Mouse (Mus musculus) hindbrain, embryonic 15.5 days (tissue): ENCODE measurements at regions not wholly inside any gene's neighbourhood (a gene's known extent, or its start where the extent isn't known, plus 50 kb on each side); places are given as distances from the start of the nearest gene placed in this dataset.

Experiments used
- ATAC-seq: fragments of 200-750 bp; cut with Nextera tagmentation; 2 replicates; pipeline ENCODE4 v1.8.0; 2017; ENCODE audit warnings: low read depth, moderate number of reproducible peaks, moderate TSS enrichment; ENCODE audit not compliant: low FRiP score
- H3K27ac ChIP-seq: fragments of 300-500 bp; sonication (generic); replicated peaks from 2 replicates; pipeline ENCODE4 v1.5.1; 2015; ENCODE audit warnings: mild to moderate bottlenecking, inconsistent platforms
- H3K27me3 ChIP-seq: fragments of 300-500 bp; sonication (generic); 2 replicates; pipeline ENCODE4 v1.6.1; 2015; ENCODE audit warnings: control low read depth, inconsistent platforms
- H3K36me3 ChIP-seq: fragments of 300-500 bp; sonication (generic); 2 replicates; pipeline ENCODE4 v1.6.1; 2015; ENCODE audit warnings: control low read depth, inconsistent platforms
- H3K4me1 ChIP-seq: fragments of 300-500 bp; sonication (generic); replicated peaks from 2 replicates; pipeline ENCODE4 v1.6.1; 2015; ENCODE audit warnings: control low read depth, inconsistent platforms
- H3K4me2 ChIP-seq: fragments of 300-500 bp; sonication (generic); 2 replicates; pipeline ENCODE4 v1.6.1; 2015; ENCODE audit warnings: moderate library complexity, mild to moderate bottlenecking, inconsistent platforms
- H3K4me3 ChIP-seq: fragments of 300-500 bp; sonication (generic); 2 replicates; pipeline ENCODE4 v1.5.1; 2015; ENCODE audit warnings: mild to moderate bottlenecking, inconsistent platforms
- H3K9ac ChIP-seq: fragments of 300-500 bp; sonication (generic); 2 replicates; pipeline ENCODE4 v1.6.1; 2015; ENCODE audit warnings: inconsistent platforms
- H3K9me3 ChIP-seq: fragments of 300-500 bp; sonication (generic); 2 replicates; pipeline ENCODE4 v1.6.1; 2016; ENCODE audit warnings: control low read depth, inconsistent platforms
- WGBS: fragments of 180-500 bp; shearing (Covaris S2); methylation state at CpG from one replicate; pipeline ENCODE4 v1.1.7; 2015; 5-methylcytosine and 5-hydroxymethylcytosine counted together

GRCm38 (mm10) chr3:149152312-149152711 is 162.0 kb upstream of the Adgrl2 start:
- H3K4me3 ChIP-seq: no peak overlapping the region
- H3K9ac ChIP-seq: no peak overlapping the region
- H3K27ac ChIP-seq: no peak overlapping the region
- H3K4me2 ChIP-seq: no peak overlapping the region
- no peak for ATAC-seq
- no peaks in the 10 kb centered on the region for H3K4me1 ChIP-seq
- H3K9me3 ChIP-seq: no peaks in the 10 kb centered on the region
- no peaks in the 10 kb centered on the region for H3K27me3 ChIP-seq
- H3K36me3 ChIP-seq: no peaks in the 10 kb centered on the region
- 83% methylated on average over 4 of the region's 4 CpGs for WGBS

GRCm38 (mm10) chr3:149150796-149151195 is 160.4 kb upstream of the Adgrl2 start:
- Histone ChIP-seq H3K4me1 (no peaks in the 10 kb centered on the region), H3K36me3 (no peaks in the 10 kb centered on the region), H3K9ac (no peak overlapping the region), H3K27ac (no peak overlapping the region), H3K4me3 (no peak overlapping the region), H3K4me2 (no peak overlapping the region), H3K27me3 (no peaks in the 10 kb centered on the region), H3K9me3 (no peaks in the 10 kb centered on the region)
- whole genome bisulfite sequencing: 93% methylated on average over 3 of the region's 3 CpGs
- ATAC-seq: no peak

- Histone ChIP-seq H3K27me3 (no peaks in the 10 kb centered on the region), H3K4me1 (no peaks in the 10 kb centered on the region), H3K4me3 (no peak overlapping the region), H3K36me3 (no peaks in the 10 kb centered on the region), H3K9ac (no peak overlapping the region), H3K4me2 (no peak overlapping the region), H3K9me3 (no peaks in the 10 kb centered on the region), H3K27ac (no peak overlapping the region)
- WGBS: 72% methylated on average over 8 of the region's 8 CpGs
- no peak for ATAC-seq
Measured at GRCm38 (mm10) chr3:149148608-149149007, 158.3 kb upstream of the Adgrl2 start.

- WGBS: 89% methylated on average over 6 of the region's 6 CpGs
- Histone ChIP-seq H3K9me3 (no peaks in the 10 kb centered on the region), H3K9ac (no peak overlapping the region), H3K4me1 (no peaks in the 10 kb centered on the region), H3K4me2 (no peak overlapping the region), H3K4me3 (no peak overlapping the region), H3K36me3 (no peaks in the 10 kb centered on the region), H3K27ac (no peak overlapping the region), H3K27me3 (no peaks in the 10 kb centered on the region)
- ATAC-seq: no peak
Measured at GRCm38 (mm10) chr3:149147916-149148315, 157.6 kb upstream of the Adgrl2 start.

GRCm38 (mm10) chr3:149146673-149147072 is 156.3 kb upstream of the Adgrl2 start:
- Histone ChIP-seq H3K4me2 (no peak overlapping the region), H3K36me3 (no peaks in the 10 kb centered on the region), H3K4me3 (no peak overlapping the region), H3K4me1 (no peaks in the 10 kb centered on the region), H3K9me3 (no peaks in the 10 kb centered on the region), H3K27me3 (no peaks in the 10 kb centered on the region), H3K27ac (no peak overlapping the region), H3K9ac (no peak overlapping the region)
- WGBS: 48% methylated on average over 9 of the region's 9 CpGs
- no peak for ATAC-seq

- ATAC-seq: no peak
- 94% methylated on average over 3 of the region's 3 CpGs for WGBS
- H3K27ac ChIP-seq: no peak overlapping the region
- no peak overlapping the region for H3K9ac ChIP-seq
- no peaks in the 10 kb centered on the region for H3K27me3 ChIP-seq
- no peaks in the 10 kb centered on the region for H3K9me3 ChIP-seq
- H3K36me3 ChIP-seq: no peaks in the 10 kb centered on the region
- no peak overlapping the region for H3K4me3 ChIP-seq
- H3K4me1 ChIP-seq: no peaks in the 10 kb centered on the region
- H3K4me2 ChIP-seq: no peak overlapping the region
Measured at GRCm38 (mm10) chr3:149140461-149140860, 150.1 kb upstream of the Adgrl2 start.

GRCm38 (mm10) chr3:149134028-149134938 is 143.9 kb upstream of the Adgrl2 start:
- Histone ChIP-seq H3K9ac (no peak overlapping the region), H3K4me3 (no peak overlapping the region), H3K4me2 (no peak overlapping the region), H3K9me3 (no peaks in the 10 kb centered on the region), H3K36me3 (no peaks in the 10 kb centered on the region), H3K27ac (no peak overlapping the region), H3K4me1 (no peaks in the 10 kb centered on the region), H3K27me3 (no peaks in the 10 kb centered on the region)
- 85% methylated on average over 9 of the region's 9 CpGs for WGBS
- no peak for ATAC-seq

- no peaks in the 10 kb centered on the region for H3K36me3 ChIP-seq
- no peak overlapping the region for H3K4me2 ChIP-seq
- H3K27ac ChIP-seq: no peak overlapping the region
- WGBS: 89% methylated on average over 5 of the region's 5 CpGs
- no peak overlapping the region for H3K9ac ChIP-seq
- ATAC-seq: no peak
- H3K4me3 ChIP-seq: no peak overlapping the region
- H3K27me3 ChIP-seq: no peaks in the 10 kb centered on the region
- H3K4me1 ChIP-seq: no peaks in the 10 kb centered on the region
- no peaks in the 10 kb centered on the region for H3K9me3 ChIP-seq
Measured at GRCm38 (mm10) chr3:149118806-149119205, 128.5 kb upstream of the Adgrl2 start.

- Histone ChIP-seq H3K4me3 (no peak overlapping the region), H3K4me1 (no peaks in the 10 kb centered on the region), H3K36me3 (no peaks in the 10 kb centered on the region), H3K4me2 (no peak overlapping the region), H3K27ac (no peak overlapping the region), H3K9ac (no peak overlapping the region), H3K9me3 (no peaks in the 10 kb centered on the region), H3K27me3 (no peaks in the 10 kb centered on the region)
- WGBS: 85% methylated on average over 4 of the region's 4 CpGs
- ATAC-seq: no peak
Measured at GRCm38 (mm10) chr3:149117684-149118056, 127.3 kb upstream of the Adgrl2 start.

- H3K9ac ChIP-seq: no peak overlapping the region
- H3K4me3 ChIP-seq: no peak overlapping the region
- ATAC-seq: no peak
- WGBS: 80% methylated on average over 6 of the region's 6 CpGs
- no peaks in the 10 kb centered on the region for H3K4me1 ChIP-seq
- no peaks in the 10 kb centered on the region for H3K9me3 ChIP-seq
- H3K27ac ChIP-seq: no peak overlapping the region
- H3K27me3 ChIP-seq: no peaks in the 10 kb centered on the region
- H3K4me2 ChIP-seq: no peak overlapping the region
- H3K36me3 ChIP-seq: no peaks in the 10 kb centered on the region
Measured at GRCm38 (mm10) chr3:149117018-149117683, 126.8 kb upstream of the Adgrl2 start.

- Histone ChIP-seq H3K27me3 (no peaks in the 10 kb centered on the region), H3K9me3 (no peaks in the 10 kb centered on the region)
- 89% methylated on average over 11 of the region's 11 CpGs for WGBS
Measured at GRCm38 (mm10) chr3:149116604-149117003, 126.2 kb upstream of the Adgrl2 start.

GRCm38 (mm10) chr3:149115901-149116300 is 125.5 kb upstream of the Adgrl2 start:
- no peaks in the 10 kb centered on the region for H3K9me3 ChIP-seq
- H3K9ac ChIP-seq: no peak overlapping the region
- no peak overlapping the region for H3K4me3 ChIP-seq
- no peaks in the 10 kb centered on the region for H3K27me3 ChIP-seq
- no peaks in the 10 kb centered on the region for H3K4me1 ChIP-seq
- WGBS: 83% methylated on average over 12 of the region's 12 CpGs
- ATAC-seq: no peak
- no peak overlapping the region for H3K27ac ChIP-seq
- no peaks in the 10 kb centered on the region for H3K36me3 ChIP-seq
- no peak overlapping the region for H3K4me2 ChIP-seq

More at GRCm38 (mm10) chr3:149116604-149117003, 126.2 kb upstream of the Adgrl2 start:
- H3K36me3 ChIP-seq: no peaks in the 10 kb centered on the region
- H3K4me1 ChIP-seq: no peaks in the 10 kb centered on the region
- H3K9ac ChIP-seq: no peak overlapping the region
- ATAC-seq: no peak
- H3K27ac ChIP-seq: no peak overlapping the region
- no peak overlapping the region for H3K4me3 ChIP-seq
- H3K4me2 ChIP-seq: no peak overlapping the region
